In the genomic region with DNA sequence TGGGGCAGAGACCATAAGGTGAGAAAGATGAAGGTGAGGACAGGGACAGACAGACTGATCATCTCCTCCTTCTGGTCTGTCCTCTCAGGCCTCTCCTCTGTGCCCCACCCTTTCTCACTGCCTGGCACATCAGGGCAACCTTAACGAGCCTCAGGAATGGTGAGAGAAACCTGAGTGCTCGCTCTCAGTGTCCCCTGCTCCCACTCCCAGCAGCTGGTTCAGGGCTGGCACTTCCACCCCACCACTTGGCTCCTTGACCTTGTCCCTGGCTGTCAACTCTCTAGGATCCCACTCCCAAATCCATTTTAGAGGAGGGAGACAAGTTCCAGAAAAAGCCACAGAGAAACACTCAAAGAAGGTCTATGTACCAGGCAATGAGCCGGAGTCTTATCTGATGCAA, we compare ENCODE assay signal across 1 mouse cellular context.
A peak's percentile ranks its signal among the peaks of the same experiment; 100 is the strongest.
TF ChIP-seq lines count a peak whose summit lies in the region.

No protein-coding gene starts in this region.

TF ChIP-seq in myocyte, 11 proteins besides CTCF, POLR2A, EP300 and RAD21:
- TF ChIP-seq E2F4 (IDR thresholded peaks at IDR 0.05; ENCODE audit: insufficient read depth) (no peak), POLR2AphosphoS2 (IDR thresholded peaks at IDR 0.05; ENCODE audit: insufficient read length, low read depth) (no peak), MYOD1 (IDR thresholded peaks at IDR 0.05; ENCODE audit: control insufficient read depth in 1 of 3, insufficient read length in 2 of 3, low read depth in 2 of 3) (peak in 1 of 3 experiments; percentile 67), TCF3 (IDR thresholded peaks at IDR 0.05; ENCODE audit: insufficient read length, low read depth) (no peak), MYOG (IDR thresholded peaks at IDR 0.05; ENCODE audit: control insufficient read depth in 1 of 3, insufficient read depth in 1 of 3, insufficient read length in 2 of 3, low read depth in 2 of 3) (peak in 1 of 3 experiments; percentile 88), MAX (IDR thresholded peaks at IDR 0.05; ENCODE audit: low read depth) (no peak), TCF12 (IDR thresholded peaks at IDR 0.05; ENCODE audit: insufficient read depth, poor library complexity, severe bottlenecking) (peak; percentile 16)
